Mouse (Mus musculus) thymus, adult 2 months (tissue): ENCODE data around the gene Nr4a1.

Experiments used
- CTCF ChIP-seq: fragments of 200-500 bp; IDR thresholded peaks from 2 replicates; pipeline ENCODE4 v1.5.1; 2012; ENCODE audit warnings: mild to moderate bottlenecking, control low read depth, low read length, moderate library complexity, borderline replicate concordance; ENCODE audit not compliant: control insufficient read depth, poor library complexity, insufficient read depth; ENCODE audit errors: extremely low read depth
- POLR2A ChIP-seq: fragments of 200-500 bp; IDR thresholded peaks from 2 replicates; pipeline ENCODE4 v1.6.1; 2012; ENCODE audit warnings: mild to moderate bottlenecking, low read length, control low read depth, moderate library complexity; ENCODE audit not compliant: control insufficient read depth, poor library complexity, insufficient read depth; ENCODE audit errors: extremely low read depth

DNA sequence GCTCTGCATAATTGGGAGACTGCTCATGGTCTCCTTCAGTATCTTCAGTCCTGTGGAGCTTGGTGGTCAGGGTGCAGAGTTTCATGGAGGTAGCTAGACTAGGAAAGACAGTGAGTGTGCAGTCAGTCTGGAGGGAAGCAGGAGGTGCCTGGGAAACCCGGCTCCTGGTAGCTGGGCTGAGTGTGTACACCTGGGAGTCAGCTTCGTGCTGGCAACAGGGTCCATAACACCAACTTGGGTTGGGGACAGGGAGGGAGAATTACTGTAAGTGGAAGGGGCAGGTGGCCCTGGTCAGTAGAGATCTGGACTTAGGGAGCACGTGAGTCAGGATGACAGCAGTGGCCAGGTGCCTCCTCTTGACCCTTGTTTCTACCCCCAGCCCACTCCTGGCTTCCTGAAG is 5.9 kb downstream of the Nr4a1 start:
- TF ChIP-seq CTCF (no peak), POLR2A (no peak)
